Mouse (Mus musculus) adrenal gland, postnatal 10 days (tissue): Measurements from ENCODE around the gene Ipo11. TPM values are rescaled to one million over a fixed set of nuclear protein-coding genes. Genes with fewer than 3 reads are reported as not detected.

ENCODE experiments used
- DNase-seq: peaks from one replicate; pipeline ENCODE4 v3.0.0; 2021; ENCODE audit warnings: mixed read lengths
- total RNA-seq, 2 experiments: library from RNA; stranded (reverse); gene quantifications; 2 replicates each; pipeline ENCODE4 v1.2.3; 2021

Gene Ipo11
- total RNA-seq, 2 experiments from 2014 or later = 31.1 to 41.4 TPM

- DNase-seq = no peak
Observed at GRCm38 (mm10) chr13:106817066-106817465, 119.7 kb downstream of the Ipo11 start.

GRCm38 (mm10) chr13:106813519-106813918 lies 123.2 kb downstream of the Ipo11 start:
- no peak for DNase-seq

- no peak for DNase-seq
Observed at GRCm38 (mm10) chr13:106813087-106813486, 123.7 kb downstream of the Ipo11 start.

DNA sequence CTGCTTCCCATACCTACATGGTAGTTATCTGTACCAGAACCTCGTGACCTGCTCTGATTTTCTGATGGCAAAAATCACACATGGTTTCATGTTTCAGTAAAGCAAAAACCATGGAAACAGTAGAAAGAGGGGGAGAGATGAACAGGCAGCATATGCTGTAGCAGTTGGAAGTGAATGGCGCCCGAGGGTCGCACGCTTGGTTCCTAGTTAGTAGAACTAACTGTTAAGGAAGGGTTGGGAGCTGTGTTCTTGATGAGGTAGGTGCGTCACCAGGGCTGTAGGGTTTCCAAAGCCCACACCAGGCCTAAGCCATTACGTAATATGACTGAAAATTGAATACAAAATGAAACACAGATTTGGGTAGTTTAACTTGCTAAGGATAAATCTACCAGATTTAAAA lies 126.6 kb downstream of the Ipo11 start:
- DNase-seq = no peak

DNA sequence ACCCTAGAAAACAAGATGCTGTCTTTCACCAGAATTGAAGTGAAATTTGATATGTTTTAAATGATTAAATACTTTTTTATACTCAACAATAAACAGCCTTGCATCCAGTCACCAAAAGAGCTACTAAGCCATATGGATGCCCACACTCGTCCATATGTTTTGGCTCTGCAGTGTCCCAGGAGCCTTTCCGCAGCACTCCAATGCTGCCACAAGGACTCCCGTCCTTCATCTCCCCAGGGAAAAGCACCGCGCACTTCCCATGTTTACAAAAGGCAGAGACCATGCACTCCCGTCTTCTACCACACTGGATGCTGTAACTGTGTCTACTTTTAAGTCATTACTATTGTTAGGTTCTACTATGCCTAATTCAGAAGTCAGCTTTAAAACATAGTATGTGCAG lies 127.9 kb downstream of the Ipo11 start:
- DNase-seq = no peak

DNA sequence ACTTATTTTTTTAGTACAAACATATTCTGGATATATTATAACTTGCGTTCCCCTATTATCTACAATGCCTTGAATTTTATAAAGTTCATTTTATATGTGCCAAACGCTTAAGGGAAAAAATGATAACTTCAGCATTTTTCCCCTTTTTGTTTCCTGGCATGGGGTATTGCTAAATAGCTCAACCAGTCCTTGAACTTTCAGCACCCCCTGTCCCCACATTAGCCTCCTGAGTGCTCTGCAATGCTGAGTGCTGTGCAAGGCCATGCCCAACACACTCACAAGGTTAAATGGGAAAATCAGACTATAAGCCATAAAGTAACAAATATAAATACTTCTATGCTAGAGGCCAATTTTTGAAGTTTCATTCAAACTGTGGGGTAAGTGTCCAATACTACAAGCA lies 128.4 kb downstream of the Ipo11 start:
- no peak for DNase-seq

DNA sequence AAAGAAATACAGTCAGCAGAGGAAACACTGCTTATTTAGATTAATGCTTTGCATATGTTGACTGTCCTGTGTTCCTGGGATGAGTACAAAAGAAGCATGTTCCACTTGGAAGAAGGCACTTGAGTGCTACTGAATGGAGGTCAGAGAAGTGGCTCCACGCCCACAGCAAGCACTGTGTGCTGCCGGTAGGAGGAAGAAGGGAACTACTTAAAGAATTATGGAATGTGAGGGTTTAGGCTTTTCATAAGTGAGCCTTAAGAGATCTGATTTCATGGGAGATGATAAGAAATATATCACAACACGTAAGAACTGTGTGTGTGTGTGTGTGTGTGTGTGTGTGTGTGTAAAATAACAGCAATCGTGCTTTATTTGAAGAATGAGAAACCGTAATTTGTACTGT lies 129.5 kb downstream of the Ipo11 start:
- DNase-seq = no peak

DNA sequence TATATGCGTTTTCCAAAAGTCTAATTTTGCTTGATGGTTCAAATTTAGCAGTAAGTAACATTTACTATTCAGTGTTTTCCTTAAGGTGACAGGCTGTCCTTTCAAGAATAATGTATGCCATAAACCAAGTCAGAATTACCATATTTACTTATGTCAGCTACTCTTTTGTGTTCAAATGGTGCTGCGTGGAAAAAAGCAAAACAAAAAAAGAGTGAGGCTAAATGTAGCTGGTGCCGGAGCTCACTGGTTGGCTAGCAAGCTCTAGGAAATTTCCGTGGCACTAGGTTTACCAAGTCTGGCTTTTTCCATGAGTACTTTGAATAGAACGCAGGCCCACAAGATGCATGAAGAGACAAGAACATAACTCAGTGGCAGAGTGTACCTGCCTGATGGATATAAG lies 131.6 kb downstream of the Ipo11 start:
- DNase-seq = no peak

GRCm38 (mm10) chr13:106798026-106798425 lies 138.7 kb downstream of the Ipo11 start:
- no peak for DNase-seq

GRCm38 (mm10) chr13:106788817-106789216 lies 147.9 kb downstream of the Ipo11 start:
- DNase-seq = no peak

- no peak for DNase-seq
Observed at GRCm38 (mm10) chr13:106768807-106769206, 168.0 kb downstream of the Ipo11 start.

- no peak for DNase-seq
Observed at GRCm38 (mm10) chr13:106762611-106763010, 174.1 kb downstream of the Ipo11 start.

GRCm38 (mm10) chr13:106761661-106762060 lies 175.1 kb downstream of the Ipo11 start:
- no peak for DNase-seq

DNA sequence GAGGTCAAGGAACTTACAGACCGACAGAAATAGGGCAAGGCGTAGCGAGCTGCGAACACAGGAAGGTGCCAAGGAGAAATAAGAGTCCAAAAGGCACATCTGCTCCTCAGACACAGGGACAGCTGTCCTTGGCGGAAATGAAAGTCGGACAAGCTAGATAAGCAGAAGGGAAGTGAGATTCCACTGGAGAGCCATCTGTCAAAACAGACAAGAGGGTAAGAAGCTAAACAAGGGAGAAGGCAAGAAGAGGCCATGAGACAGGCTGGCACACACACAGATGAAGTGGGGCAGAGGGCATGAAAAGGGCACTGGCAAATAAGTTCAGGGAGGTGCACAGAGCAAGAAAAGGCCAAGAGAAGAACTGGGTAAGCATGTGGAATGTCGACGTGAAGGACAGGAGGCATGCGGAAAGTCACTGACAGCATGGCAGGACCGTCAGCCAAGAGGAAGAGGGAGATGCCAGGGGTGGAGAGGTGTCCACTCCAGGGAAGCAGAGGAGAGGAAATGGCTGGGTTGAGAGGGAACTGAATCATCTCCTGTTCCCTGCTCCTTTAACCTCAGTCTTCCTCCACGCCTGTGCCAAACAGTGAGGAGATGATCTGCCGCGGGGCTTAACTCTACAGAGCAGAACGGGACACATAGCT lies 176.4 kb downstream of the Ipo11 start:
- peak; percentile 52 for DNase-seq

GRCm38 (mm10) chr13:106755892-106756291 lies 180.9 kb downstream of the Ipo11 start:
- DNase-seq = no peak

GRCm38 (mm10) chr13:106754216-106754615 lies 182.5 kb downstream of the Ipo11 start:
- no peak for DNase-seq

GRCm38 (mm10) chr13:106751951-106752350 lies 184.8 kb downstream of the Ipo11 start:
- DNase-seq = no peak

DNA sequence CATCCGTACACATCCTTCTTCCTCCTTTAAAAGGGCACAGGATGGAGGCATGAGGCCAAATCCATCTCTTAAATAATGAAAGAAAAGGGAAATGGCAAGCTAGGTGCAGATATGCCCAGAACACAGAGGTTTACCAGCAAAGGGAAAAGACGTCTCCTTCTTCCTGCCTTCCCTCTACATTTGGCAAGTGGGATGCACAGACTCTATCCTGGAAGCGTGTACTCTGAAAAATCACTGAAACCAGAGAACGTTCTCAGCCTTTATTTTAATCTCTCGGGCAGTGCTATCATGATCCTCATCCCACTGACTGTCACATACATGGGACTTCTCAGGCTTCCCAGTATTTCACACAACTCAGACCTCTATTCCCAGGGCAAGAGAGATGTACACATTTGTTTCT lies 189.9 kb downstream of the Ipo11 start:
- DNase-seq = no peak

GRCm38 (mm10) chr13:106745201-106745600 lies 191.6 kb downstream of the Ipo11 start:
- no peak for DNase-seq

Other genes starting within 250 kb of the Ipo11 start
- 10 to 100 TPM; 14.7 to 16.1 TPM for gene Dimt1, start 10.2 kb upstream of the Ipo11 start, total RNA-seq
- gene Kif2a, start 85.2 kb upstream of the Ipo11 start, total RNA-seq = 10 to 100 TPM; 49.4 to 50.9 TPM